Mouse (Mus musculus) E14TG2a.4 (cell line): ENCODE results near the gene Zan.

ENCODE experiments used
- CTCF ChIP-seq: conservative IDR thresholded peaks from 2 replicates; pipeline ENCODE4 v1.5.1; 2014; ENCODE audit warnings: low read length
- NANOG ChIP-seq: IDR thresholded peaks from 2 replicates; pipeline ENCODE4 v1.6.1; 2014; ENCODE audit warnings: borderline replicate concordance, low read length, mixed read lengths
- POU5F1 ChIP-seq: IDR thresholded peaks from 2 replicates; pipeline ENCODE4 v1.6.1; 2014; ENCODE audit warnings: low read length, borderline replicate concordance

GRCm38 (mm10) chr5:137472252-137472904 is 4.5 kb downstream of the Zan start:
- TF ChIP-seq CTCF, result no peak
- TF ChIP-seq POU5F1, result no peak
- TF ChIP-seq NANOG, result no peak
